Mouse (Mus musculus) limb, embryonic 12.5 days (tissue): ENCODE results near the gene Sntg2. TPM values are rescaled to one million over a fixed set of nuclear protein-coding genes. Genes with fewer than 3 reads are reported as not detected.
A peak's percentile ranks its signal among the peaks of the same experiment; 100 is the strongest.

Experiments
- ATAC-seq: fragments of 200-750 bp; cut with Nextera tagmentation; 2 replicates; pipeline ENCODE4 v1.8.0; 2017; ENCODE audit warnings: low read depth, moderate TSS enrichment; ENCODE audit not compliant: insufficient number of reproducible peaks, insufficient read depth, low FRiP score, low TSS enrichment
- H3K27ac ChIP-seq: fragments of 300-500 bp; sonication (generic); 2 replicates; pipeline ENCODE4 v1.5.1; 2016; ENCODE audit warnings: mild to moderate bottlenecking, moderate library complexity
- H3K27me3 ChIP-seq: fragments of 300-500 bp; sonication (generic); 2 replicates; pipeline ENCODE4 v1.6.1; 2016; ENCODE audit warnings: mild to moderate bottlenecking, moderate library complexity
- H3K36me3 ChIP-seq: fragments of 300-500 bp; sonication (generic); 2 replicates; pipeline ENCODE4 v1.6.1; 2016; ENCODE audit warnings: mild to moderate bottlenecking, moderate library complexity
- H3K4me1 ChIP-seq: fragments of 300-500 bp; sonication (generic); replicated peaks from 2 replicates; pipeline ENCODE4 v1.6.1; 2016
- H3K4me2 ChIP-seq: fragments of 300-500 bp; sonication (generic); 2 replicates; pipeline ENCODE4 v1.6.1; 2016; ENCODE audit warnings: mild to moderate bottlenecking, moderate library complexity
- H3K4me3 ChIP-seq: fragments of 300-500 bp; sonication (generic); replicated peaks from 2 replicates; pipeline ENCODE4 v1.5.1; 2016; ENCODE audit warnings: mild to moderate bottlenecking
- H3K9ac ChIP-seq: fragments of 300-500 bp; sonication (generic); replicated peaks from 2 replicates; pipeline ENCODE4 v1.6.1; 2016; ENCODE audit warnings: mild to moderate bottlenecking, moderate library complexity
- H3K9me3 ChIP-seq: fragments of 300-500 bp; sonication (generic); 2 replicates; pipeline ENCODE4 v1.6.1; 2016; ENCODE audit warnings: mild to moderate bottlenecking, moderate library complexity
- WGBS: fragments of 180-500 bp; shearing (Covaris S2); methylation state at CpG from one replicate; pipeline ENCODE4 v1.1.7; 2016; 5-methylcytosine and 5-hydroxymethylcytosine counted together
- polyA plus RNA-seq: library from polyadenylated mRNA; unstranded; fragments of >200 nt; fragmentation: Nextera tagmentation; extraction: Ambion mirVana; gene quantifications from 2 replicates; pipeline ENCODE4 v1.2.1, GENCODE M21; 2016

The Sntg2 gene
- 1.5 and 1.8 TPM in 2 replicates for polyA plus RNA-seq

DNA sequence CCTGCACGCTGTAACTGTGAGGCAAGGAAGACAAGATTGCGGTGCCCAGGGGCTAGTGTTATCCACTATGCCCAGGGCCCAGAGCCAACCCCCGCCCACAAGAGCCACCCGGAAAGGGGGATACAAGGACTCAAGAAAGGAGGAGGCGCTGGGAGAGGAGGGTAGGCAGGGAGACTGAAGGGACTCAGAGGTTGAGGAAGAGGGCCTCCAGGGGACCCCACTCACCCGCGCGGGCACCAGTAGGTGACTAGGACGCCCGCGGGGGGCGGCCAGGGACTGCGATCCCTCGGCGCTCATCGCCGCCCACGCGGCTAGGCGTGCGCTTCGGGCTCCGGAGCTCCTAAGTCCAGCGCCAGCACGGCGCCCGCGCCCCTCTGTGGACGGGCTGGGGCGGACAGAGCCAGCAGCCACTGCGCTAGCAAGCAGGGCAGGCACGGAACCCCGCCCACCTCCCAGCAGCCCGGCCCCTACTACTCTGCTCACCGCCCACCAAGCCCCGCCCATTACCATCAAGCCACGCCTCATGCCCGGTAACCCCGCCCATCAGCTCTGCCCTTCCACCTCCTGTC lies at the start of gene Sntg2:
TSS of gene Sntg2 (minus strand) at position 443 of the 569 bp plus-strand sequence.
- Histone ChIP-seq H3K9ac (peak within 1 kb of the TSS; percentile 66), H3K9me3 (no peaks in the 10 kb centered on the region), H3K27ac (no peak within 1 kb of the TSS), H3K4me2 (peak within 1 kb of the TSS; percentile 96), H3K4me1 (peaks cover 7% of the 10 kb centered on the region; the same call in 1 of the 2 replicates), H3K36me3 (no peaks in the 10 kb centered on the region), H3K27me3 (peaks cover 36% of the 10 kb centered on the region), H3K4me3 (peak within 1 kb of the TSS; percentile 47)
- under 1% methylated on average over 38 of the region's 39 CpGs for WGBS
- peak; percentile 94 for ATAC-seq

GRCm38 (mm10) chr12:30416547-30416946 lies 43.4 kb upstream of the Sntg2 start:
- ATAC-seq = no peak
- no peak overlapping the region for H3K4me2 ChIP-seq
- H3K4me3 ChIP-seq = no peak overlapping the region
- H3K4me1 ChIP-seq = no peaks in the 10 kb centered on the region
- no peaks in the 10 kb centered on the region for H3K36me3 ChIP-seq
- no peak overlapping the region for H3K9ac ChIP-seq
- no peak overlapping the region for H3K27ac ChIP-seq
- 81% methylated on average over 8 of the region's 8 CpGs for WGBS
- H3K9me3 ChIP-seq = no peaks in the 10 kb centered on the region
- no peaks in the 10 kb centered on the region for H3K27me3 ChIP-seq

- WGBS = 84% methylated on average over 6 of the region's 6 CpGs
- Histone ChIP-seq H3K9me3 (no peaks in the 10 kb centered on the region), H3K27me3 (no peaks in the 10 kb centered on the region), H3K4me1 (no peaks in the 10 kb centered on the region), H3K4me3 (no peak overlapping the region), H3K9ac (no peak overlapping the region), H3K27ac (no peak overlapping the region), H3K4me2 (no peak overlapping the region), H3K36me3 (no peaks in the 10 kb centered on the region)
- no peak for ATAC-seq
Measured at GRCm38 (mm10) chr12:30415981-30416380, 42.8 kb upstream of the Sntg2 start.

- H3K36me3 ChIP-seq = no peaks in the 10 kb centered on the region
- H3K27me3 ChIP-seq = no peaks in the 10 kb centered on the region
- H3K4me3 ChIP-seq = no peak overlapping the region
- no peak for ATAC-seq
- no peaks in the 10 kb centered on the region for H3K4me1 ChIP-seq
- H3K9ac ChIP-seq = no peak overlapping the region
- H3K9me3 ChIP-seq = no peaks in the 10 kb centered on the region
- H3K27ac ChIP-seq = no peak overlapping the region
- no peak overlapping the region for H3K4me2 ChIP-seq
Measured at GRCm38 (mm10) chr12:30402651-30403050, 29.5 kb upstream of the Sntg2 start.

GRCm38 (mm10) chr12:30400531-30400930 lies 27.4 kb upstream of the Sntg2 start:
- H3K4me1 ChIP-seq = no peaks in the 10 kb centered on the region
- no peak overlapping the region for H3K4me3 ChIP-seq
- no peaks in the 10 kb centered on the region for H3K9me3 ChIP-seq
- WGBS = 91% methylated on average over 2 of the region's 2 CpGs
- no peak for ATAC-seq
- H3K27me3 ChIP-seq = no peaks in the 10 kb centered on the region
- no peak overlapping the region for H3K9ac ChIP-seq
- no peak overlapping the region for H3K27ac ChIP-seq
- no peak overlapping the region for H3K4me2 ChIP-seq
- no peaks in the 10 kb centered on the region for H3K36me3 ChIP-seq

- no peak for ATAC-seq
- no peak overlapping the region for H3K9ac ChIP-seq
- H3K4me3 ChIP-seq = no peak overlapping the region
- no peak overlapping the region for H3K4me2 ChIP-seq
- no peaks in the 10 kb centered on the region for H3K36me3 ChIP-seq
- H3K9me3 ChIP-seq = no peaks in the 10 kb centered on the region
- no peaks in the 10 kb centered on the region for H3K4me1 ChIP-seq
- no peak overlapping the region for H3K27ac ChIP-seq
- no peaks in the 10 kb centered on the region for H3K27me3 ChIP-seq
- WGBS = 87% methylated on average over 2 of the region's 2 CpGs
Measured at GRCm38 (mm10) chr12:30400114-30400513, 26.9 kb upstream of the Sntg2 start.

DNA sequence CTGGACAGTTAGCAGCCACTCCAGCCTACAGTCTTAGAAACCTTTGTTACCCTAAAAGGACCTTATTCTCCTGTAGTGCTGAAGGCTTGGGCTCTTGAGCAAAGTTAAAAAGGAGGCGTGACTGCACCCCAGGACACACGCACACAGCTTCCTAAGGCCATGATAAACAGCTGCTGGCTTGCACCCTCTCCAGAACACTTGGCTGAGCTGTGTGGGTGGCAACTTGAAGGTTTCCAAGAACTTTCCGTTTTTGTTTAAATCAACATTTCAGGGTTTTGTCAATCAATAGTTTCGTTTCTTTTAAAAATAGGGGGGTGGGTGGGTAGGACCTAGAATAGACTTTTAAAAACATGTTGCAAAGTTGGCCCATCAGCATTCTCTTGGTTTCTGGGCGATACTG lies 882 bp downstream of the Sntg2 start:
- Histone ChIP-seq H3K27ac (no peak overlapping the region), H3K9me3 (no peaks in the 10 kb centered on the region), H3K36me3 (no peaks in the 10 kb centered on the region), H3K27me3 (peaks cover 39% of the 10 kb centered on the region), H3K4me1 (peaks cover 7% of the 10 kb centered on the region; the same call in 1 of the 2 replicates), H3K4me2 (peak overlapping the region; percentile 96), H3K9ac (no peak overlapping the region), H3K4me3 (peak overlapping the region; percentile 47)
- WGBS = 55% methylated on average over 5 of the region's 5 CpGs
- ATAC-seq = no peak

DNA sequence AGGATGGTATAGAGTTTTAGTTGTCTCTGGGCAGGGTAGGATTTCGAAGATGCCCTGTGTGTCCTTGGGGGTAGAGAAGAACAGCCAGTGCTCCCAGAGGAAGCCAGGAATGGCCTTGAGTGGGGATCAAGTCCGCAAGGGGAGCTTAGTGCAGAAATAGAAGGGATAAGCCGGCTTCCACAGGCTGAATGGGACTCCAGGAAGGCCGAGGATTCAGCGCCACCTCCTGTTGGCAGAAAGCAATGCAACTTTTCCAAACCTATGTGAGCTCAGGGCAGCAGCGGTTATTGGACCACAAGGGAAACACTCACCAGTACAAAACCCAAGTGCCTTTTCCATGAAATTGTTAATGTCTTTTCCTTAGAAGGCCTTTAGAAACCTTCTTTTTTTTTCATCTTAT lies 3.4 kb downstream of the Sntg2 start:
- ATAC-seq = no peak
- peaks cover 30% of the 10 kb centered on the region for H3K27me3 ChIP-seq
- peaks cover 7% of the 10 kb centered on the region; the same call in 1 of the 2 replicates for H3K4me1 ChIP-seq

GRCm38 (mm10) chr12:30369141-30369540 lies 4.0 kb downstream of the Sntg2 start:
- H3K9me3 ChIP-seq = no peaks in the 10 kb centered on the region
- no peak overlapping the region for H3K9ac ChIP-seq
- 88% methylated on average over 6 of the region's 6 CpGs for WGBS
- no peak for ATAC-seq
- H3K36me3 ChIP-seq = no peaks in the 10 kb centered on the region
- no peak overlapping the region for H3K4me2 ChIP-seq
- peaks cover 7% of the 10 kb centered on the region; the same call in 1 of the 2 replicates for H3K4me1 ChIP-seq
- no peak overlapping the region for H3K27ac ChIP-seq
- peaks cover 30% of the 10 kb centered on the region for H3K27me3 ChIP-seq
- H3K4me3 ChIP-seq = no peak overlapping the region

More for the DNA sequence above, 3.4 kb downstream of the Sntg2 start:
- Histone ChIP-seq H3K4me3 (no peak overlapping the region), H3K4me2 (no peak overlapping the region), H3K27ac (no peak overlapping the region), H3K36me3 (no peaks in the 10 kb centered on the region), H3K9ac (no peak overlapping the region), H3K9me3 (no peaks in the 10 kb centered on the region)
- 6% methylated on average over 6 of the region's 6 CpGs for WGBS

DNA sequence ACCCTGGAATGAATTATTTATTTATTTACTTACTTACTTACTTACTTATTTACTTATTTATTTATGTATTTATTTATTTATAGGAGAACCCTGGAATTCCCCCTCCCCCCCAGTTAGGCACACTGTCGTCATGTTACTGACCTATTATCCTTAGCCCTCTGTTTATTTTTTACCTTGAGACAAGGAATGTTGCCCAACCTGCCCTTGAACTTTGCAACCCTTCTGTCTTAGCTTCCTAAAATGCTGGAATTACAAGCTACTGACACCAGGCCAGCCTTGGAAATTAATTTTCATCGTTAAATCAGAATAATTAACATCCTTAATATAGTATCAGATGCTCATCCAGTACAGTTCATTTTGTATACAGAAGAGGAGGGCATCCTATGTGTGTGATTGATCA lies 10.9 kb downstream of the Sntg2 start:
- Histone ChIP-seq H3K9me3 (no peaks in the 10 kb centered on the region), H3K36me3 (no peaks in the 10 kb centered on the region), H3K4me1 (no peaks in the 10 kb centered on the region), H3K4me3 (no peak overlapping the region), H3K27me3 (no peaks in the 10 kb centered on the region; the same call in 1 of the 2 replicates), H3K4me2 (no peak overlapping the region), H3K27ac (no peak overlapping the region), H3K9ac (no peak overlapping the region)
- WGBS = 66% methylated on average over 2 of the region's 2 CpGs
- ATAC-seq = no peak

GRCm38 (mm10) chr12:30357666-30358065 lies 15.5 kb downstream of the Sntg2 start:
- no peak overlapping the region for H3K4me2 ChIP-seq
- H3K27me3 ChIP-seq = no peaks in the 10 kb centered on the region; the same call in 1 of the 2 replicates
- no peak overlapping the region for H3K9ac ChIP-seq
- whole genome bisulfite sequencing = 75% methylated on average over 6 of the region's 6 CpGs
- no peak for ATAC-seq
- no peak overlapping the region for H3K4me3 ChIP-seq
- H3K4me1 ChIP-seq = no peaks in the 10 kb centered on the region
- no peaks in the 10 kb centered on the region for H3K9me3 ChIP-seq
- H3K27ac ChIP-seq = no peak overlapping the region
- H3K36me3 ChIP-seq = no peaks in the 10 kb centered on the region

DNA sequence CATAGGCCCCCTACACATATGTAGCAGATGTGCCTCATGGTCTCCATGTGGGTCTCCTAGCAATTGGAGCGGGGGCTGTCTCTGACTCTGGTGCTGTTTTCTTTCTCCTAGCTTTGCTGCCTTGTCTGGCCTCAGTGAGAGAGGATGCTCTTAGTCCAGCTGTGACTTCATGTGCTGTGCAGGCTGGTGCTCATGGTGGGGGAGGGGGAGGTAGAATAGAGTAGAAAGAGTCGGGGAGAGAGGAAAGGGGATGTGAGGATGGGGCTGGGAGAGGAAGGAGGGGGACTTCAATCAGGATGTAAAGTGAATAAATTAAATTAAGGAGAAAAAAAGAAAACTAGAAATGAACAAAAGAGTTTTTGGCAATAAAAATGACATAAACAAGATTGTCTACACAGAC lies 20.8 kb downstream of the Sntg2 start:
- no peak overlapping the region for H3K4me2 ChIP-seq
- no peak for ATAC-seq
- no peaks in the 10 kb centered on the region for H3K9me3 ChIP-seq
- no peak overlapping the region for H3K9ac ChIP-seq
- no peaks in the 10 kb centered on the region for H3K36me3 ChIP-seq
- H3K27me3 ChIP-seq = no peaks in the 10 kb centered on the region
- H3K27ac ChIP-seq = no peak overlapping the region
- H3K4me3 ChIP-seq = no peak overlapping the region
- 57% methylated on average over 2 of the region's 2 CpGs for WGBS
- peaks cover 4% of the 10 kb centered on the region; the same call in 1 of the 2 replicates for H3K4me1 ChIP-seq
